8 mouse cellular contexts compared by ENCODE assay signal in genomic region chr10:22058218-22059025, GRCm38 (mm10). TPM values are rescaled to one million over a fixed set of nuclear protein-coding genes. Genes with fewer than 3 reads are reported as not detected.
DNase-seq lines count a peak whose midpoint lies in the region; TF ChIP-seq lines count a peak whose summit lies in the region.

No protein-coding gene starts in this region.

- no peaks in the 10 kb centered on the region for H3K36me3 ChIP-seq in macrophage (ENCODE audit: inconsistent target)

- H3K27ac ChIP-seq in left cerebral cortex, adult 2 months: peak overlapping the region; percentile 21
- H3K27ac ChIP-seq in macrophage: peak overlapping the region; percentile 35; the same call in 1 of the 2 replicates

- no peak for TF ChIP-seq CTCF in left cerebral cortex, adult 2 months (IDR thresholded peaks at IDR 0.05)

- WGBS in macrophage (ENCODE audit: missing documents): 21% methylated on average over 38 of the region's 41 CpGs

- DNase-seq in adrenal gland, adult 18-20 months (ENCODE audit: low spot score in 2 of 2): peak; percentile 86 to 91
- DNase-seq in embryo, embryonic 10.5 days (ENCODE audit: low spot score): peak; percentile 97
- DNase-seq in gastrocnemius, postnatal 10 days: peak; percentile 82
- peak; percentile 3 for DNase-seq in hindlimb bud, embryonic 11.5 days (ENCODE audit: extremely low spot score, low read depth, low spot score)
- DNase-seq in left cerebral cortex, adult 2 months (ENCODE audit: extremely low spot score in 1 of 2, low spot score in 2 of 2): peak; percentile 89 to 90
- DNase-seq in right cerebral cortex, adult 18-20 months: peak; percentile 95
- peak; percentile 95 for DNase-seq in urinary bladder, postnatal 14 days (ENCODE audit: low spot score)

- H3K79me2 ChIP-seq in macrophage (ENCODE audit: inconsistent target): no peaks in the 10 kb centered on the region

- peak overlapping the region; percentile 67 for H3K4me3 ChIP-seq in left cerebral cortex, adult 2 months
- H3K4me3 ChIP-seq in macrophage (ENCODE audit: inconsistent target): peak overlapping the region; percentile 14; the same call in 1 of the 2 replicates

- intact Hi-C loops in left cerebral cortex, adult 2 months (cut with DNase I): no loop called here

RNA-seq across cellular contexts. Expression of gene 4930444G20Rik, which starts 9.5 kb away (rescaled TPM):
- not detected for total RNA-seq in adrenal gland, adult 18-20 months (2021)
- not detected for total RNA-seq in gastrocnemius, postnatal 10 days (2021)
- total RNA-seq in left cerebral cortex, adult 2 months (2021): not detected
- not detected for total RNA-seq in macrophage (2018; cell fraction: chromatin; rRNA removed)
- total RNA-seq in macrophage (2018; cell fraction: cytosol; rRNA removed): not detected
- total RNA-seq in macrophage (2018; cell fraction: nucleus; rRNA removed): not detected
- not detected in 3 replicates for polyA plus RNA-seq in macrophage (2018)

Comparison
In these comparisons a context has a peak if more than half of its experiments do, and no peak if none do; other contexts are left out.
1. Peak in every context shown above with its lines: DNase-seq, H3K4me3 ChIP-seq and H3K27ac ChIP-seq.
2. DNase-seq: peak in every context shown above with its lines; median percentile 97 in embryo, embryonic 10.5 days; 95 in right cerebral cortex, adult 18-20 months; 95 in urinary bladder, postnatal 14 days; 90 in left cerebral cortex, adult 2 months; 88 in adrenal gland, adult 18-20 months; 82 in gastrocnemius, postnatal 10 days; 3 in hindlimb bud, embryonic 11.5 days.